Mouse (Mus musculus) layer of hippocampus, postnatal 10 days (tissue): Measurements from ENCODE around the gene Klhl3. TPM values are rescaled to one million over a fixed set of nuclear protein-coding genes. Genes with fewer than 3 reads are reported as not detected.
A peak's percentile ranks its signal among the peaks of the same experiment; 100 is the strongest.
"Not testable (repeated sequence)": the region's sequence is repeated elsewhere in the genome, so short reads cannot be mapped to it uniquely, and the experiment has no call there.

Experiments used
- DNase-seq, 2 experiments: peaks; one replicate each; pipeline ENCODE4 v3.0.0; 2021; ENCODE audit warnings: low spot score in 2 of 2
- long read RNA-seq: library from polyadenylated mRNA; stranded (forward); transcript quantifications from one replicate; pipeline ENCODE4 v2.0.0, GENCODE M21; 2023
- total RNA-seq, 2 experiments: library from RNA; stranded (reverse); gene quantifications; 2 replicates each; pipeline ENCODE4 v1.2.3; 2021

Klhl3 gene
- 10 to 100 TPM; 25.0 to 27.8 TPM for total RNA-seq
- long read RNA-seq, partial matches to known transcripts = 0 of 4 reads
- long read RNA-seq, other reads (novel, unspliced or antisense) = 4 of 4 reads

GRCm38 (mm10) chr13:58113061-58113900 is at the start of gene Klhl3:
Gene Klhl3 (minus strand): TSS chr13:58113592.
- peak; percentile 79 for DNase-seq

GRCm38 (mm10) chr13:58160761-58161160 is 47.4 kb upstream of the Klhl3 start:
- no peak for DNase-seq

GRCm38 (mm10) chr13:58158099-58158912 is 44.9 kb upstream of the Klhl3 start:
- DNase-seq = peak; percentile 92 to 94

GRCm38 (mm10) chr13:58157447-58158098 is 44.2 kb upstream of the Klhl3 start, which contains the start of gene Idnk:
Gene Idnk (plus strand): TSS chr13:58157649.
- peak; percentile 82 to 84 for DNase-seq

- no peak for DNase-seq
These were observed 43.6 kb upstream of the Klhl3 start for GRCm38 (mm10) chr13:58157036-58157435.

- DNase-seq = no peak
These were observed 42.6 kb upstream of the Klhl3 start for GRCm38 (mm10) chr13:58156031-58156430.

- DNase-seq = no peak
These were observed 37.0 kb upstream of the Klhl3 start for GRCm38 (mm10) chr13:58150442-58150841.

GRCm38 (mm10) chr13:58149629-58150028 is 36.2 kb upstream of the Klhl3 start:
- DNase-seq = no peak

GRCm38 (mm10) chr13:58149033-58149558 is 35.7 kb upstream of the Klhl3 start:
- no peak for DNase-seq

- peak; percentile 20 to 34 for DNase-seq
These were observed 35.0 kb upstream of the Klhl3 start for GRCm38 (mm10) chr13:58148256-58148831.

- DNase-seq = no peak
These were observed 34.4 kb upstream of the Klhl3 start for GRCm38 (mm10) chr13:58147760-58148159.

- DNase-seq = not testable (repeated sequence)
These were observed 33.2 kb upstream of the Klhl3 start for GRCm38 (mm10) chr13:58146603-58147002.

- DNase-seq = no peak
These were observed 18.3 kb upstream of the Klhl3 start for GRCm38 (mm10) chr13:58131692-58132091.

- no peak for DNase-seq
These were observed 16.4 kb upstream of the Klhl3 start for GRCm38 (mm10) chr13:58129687-58130246.

GRCm38 (mm10) chr13:58128768-58129671 is 15.6 kb upstream of the Klhl3 start:
- DNase-seq = peak; percentile 93 to 96

GRCm38 (mm10) chr13:58128396-58128767 is 15.0 kb upstream of the Klhl3 start, which contains the start of gene Hnrnpa0:
Gene Hnrnpa0 (minus strand): TSS chr13:58128556.
- DNase-seq = peak; percentile 96 to 98

GRCm38 (mm10) chr13:58127766-58128361 is 14.5 kb upstream of the Klhl3 start:
- DNase-seq = peak in 1 of 2 experiments; percentile 69

- DNase-seq = no peak
These were observed 13.7 kb upstream of the Klhl3 start for GRCm38 (mm10) chr13:58126862-58127765.
